Mouse (Mus musculus): ENCODE data around the gene Prkch. TPM values are rescaled to one million over a fixed set of nuclear protein-coding genes. Genes with fewer than 3 reads are reported as not detected.
"Not testable (repeated sequence)": the region's sequence is repeated elsewhere in the genome, so short reads cannot be mapped to it uniquely, and the experiment has no call there.

The Prkch gene
- polyA plus RNA-seq, 1 experiment = 43.1 TPM

DNA sequence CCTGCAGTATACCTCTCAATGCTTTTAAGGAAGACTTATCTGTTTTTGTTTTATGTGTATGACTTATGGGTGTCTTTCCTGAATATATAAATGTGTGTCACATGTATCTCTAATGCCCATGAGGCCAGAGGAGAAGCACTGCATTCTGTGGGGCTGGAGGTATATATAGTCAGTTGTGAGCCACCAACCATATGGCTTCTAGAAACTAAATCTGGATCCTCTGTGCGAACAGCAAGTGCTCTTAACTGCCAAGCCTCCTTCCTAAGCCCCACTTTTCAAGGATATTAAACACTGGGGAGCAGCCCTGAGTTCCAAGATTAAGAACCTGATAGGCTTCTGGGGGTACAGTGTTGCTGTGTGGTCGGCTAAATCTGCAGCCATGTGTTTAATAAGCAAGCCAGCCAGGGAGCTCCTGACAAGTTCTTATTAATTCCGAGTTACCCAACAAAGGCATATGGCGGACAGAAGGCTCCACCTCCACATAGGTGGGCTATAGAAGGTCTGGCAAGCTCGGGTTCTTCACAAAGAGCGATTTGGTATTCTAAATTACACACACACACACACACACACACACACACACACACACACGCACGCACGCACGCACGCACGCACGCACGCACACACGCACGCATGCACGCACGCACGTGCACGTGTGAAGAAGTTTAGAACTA lies 25.9 kb upstream of the Prkch start:
- Histone ChIP-seq H3K27me3 (ENCODE audit: control insufficient read depth, insufficient read depth, low read length) (no peaks in the 10 kb centered on the region), H3K4me3 (ENCODE audit: control insufficient read depth, insufficient read depth, low read length) (no peak overlapping the region), H3K4me1 (replicated peaks; ENCODE audit: control insufficient read depth, insufficient read depth, low read length) (no peaks in the 10 kb centered on the region; the same call in 1 of the 2 replicates), H3K27ac (ENCODE audit: control insufficient read depth, insufficient read depth, low read length) (no peak overlapping the region), H3K36me3 (ENCODE audit: control insufficient read depth, insufficient read depth, low read length) (no peaks in the 10 kb centered on the region)
- 90% methylated on average over 20 of the region's 20 CpGs for WGBS
- no peak for TF ChIP-seq CTCF (IDR thresholded peaks at IDR 0.05; ENCODE audit: borderline replicate concordance, control insufficient read depth, extremely low read depth, insufficient read depth, low read length, poor library complexity)
- TF ChIP-seq POLR2A (IDR thresholded peaks at IDR 0.05; ENCODE audit: control insufficient read depth, extremely low read depth, insufficient read depth, low read length, poor library complexity) = no peak
- no peak for DNase-seq

DNA sequence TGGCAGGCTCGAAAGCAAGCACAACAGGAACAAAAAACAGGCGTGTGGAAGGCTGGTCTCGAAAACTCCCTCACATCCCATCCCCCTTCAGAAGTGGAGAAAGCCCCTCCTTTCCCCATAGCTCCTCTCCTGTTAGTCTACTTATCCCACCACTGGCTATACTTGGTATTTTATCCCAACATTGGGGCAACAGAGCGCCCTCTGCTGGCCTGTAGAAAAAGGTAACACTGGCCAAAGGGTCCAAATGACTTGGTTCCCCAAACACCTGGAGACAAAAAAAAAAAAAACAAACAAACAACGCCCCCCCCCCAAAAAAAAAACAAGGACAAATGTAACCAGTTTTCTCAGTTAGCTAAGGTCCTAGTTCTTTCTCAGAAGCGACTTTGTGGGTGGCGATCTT lies 24.5 kb upstream of the Prkch start:
- Histone ChIP-seq H3K36me3 (ENCODE audit: control insufficient read depth, insufficient read depth, low read length) (no peaks in the 10 kb centered on the region), H3K4me1 (replicated peaks; ENCODE audit: control insufficient read depth, insufficient read depth, low read length) (no peaks in the 10 kb centered on the region; the same call in 1 of the 2 replicates), H3K27ac (ENCODE audit: control insufficient read depth, insufficient read depth, low read length) (no peak overlapping the region), H3K4me3 (ENCODE audit: control insufficient read depth, insufficient read depth, low read length) (no peak overlapping the region), H3K27me3 (ENCODE audit: control insufficient read depth, insufficient read depth, low read length) (no peaks in the 10 kb centered on the region)
- WGBS = 68% methylated on average over 7 of the region's 7 CpGs
- peak; percentile 24 for DNase-seq
- TF ChIP-seq CTCF (IDR thresholded peaks at IDR 0.05; ENCODE audit: borderline replicate concordance, control insufficient read depth, extremely low read depth, insufficient read depth, low read length, poor library complexity) (no peak), POLR2A (IDR thresholded peaks at IDR 0.05; ENCODE audit: control insufficient read depth, extremely low read depth, insufficient read depth, low read length, poor library complexity) (no peak)

DNA sequence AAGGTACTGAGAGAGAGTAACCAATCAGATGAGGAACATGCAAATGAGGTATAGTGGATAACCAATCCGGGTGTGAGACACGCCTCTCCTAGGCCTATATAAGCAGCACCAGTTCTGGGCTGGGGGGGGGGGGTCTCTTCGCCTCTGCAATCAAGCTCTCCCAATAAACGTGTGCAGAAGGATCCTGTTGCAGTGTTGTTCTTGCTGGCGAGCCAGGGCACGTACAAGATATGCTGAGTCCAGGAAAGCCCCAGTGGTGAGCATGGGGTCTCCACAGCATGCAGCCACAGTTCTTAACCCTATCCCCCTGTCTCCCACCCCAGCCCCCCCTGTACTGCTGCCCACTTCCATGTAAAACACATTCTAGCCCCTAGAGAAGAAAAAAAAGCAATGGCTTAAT lies 21.5 kb upstream of the Prkch start:
- not testable (repeated sequence) for H3K4me3 ChIP-seq (ENCODE audit: control insufficient read depth, insufficient read depth, low read length); H3K27ac ChIP-seq (ENCODE audit: control insufficient read depth, insufficient read depth, low read length); H3K4me1 ChIP-seq (replicated peaks; ENCODE audit: control insufficient read depth, insufficient read depth, low read length); H3K27me3 ChIP-seq (ENCODE audit: control insufficient read depth, insufficient read depth, low read length); H3K36me3 ChIP-seq (ENCODE audit: control insufficient read depth, insufficient read depth, low read length); DNase-seq
- WGBS = 87% methylated on average over 6 of the region's 6 CpGs

DNA sequence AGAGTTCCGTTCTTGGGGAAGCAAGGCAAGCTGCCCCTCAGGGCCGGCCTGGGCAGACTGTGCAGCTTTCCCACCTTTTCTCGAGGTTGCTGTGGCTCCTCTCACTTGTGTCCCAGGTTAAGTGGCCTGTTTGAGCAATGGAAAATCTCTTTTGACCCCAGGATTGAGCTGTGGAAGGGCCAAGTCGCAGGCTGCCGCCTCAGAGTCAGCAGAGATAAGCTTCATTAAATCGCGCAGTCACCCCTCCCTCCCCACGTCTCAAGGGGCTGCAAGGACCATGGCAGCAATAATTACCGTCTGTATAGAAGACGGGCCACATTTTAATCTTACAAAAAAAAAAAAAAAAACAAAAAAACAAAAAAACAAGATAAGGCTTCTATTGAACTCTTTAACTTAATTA lies 20.4 kb upstream of the Prkch start:
- Histone ChIP-seq H3K27me3 (ENCODE audit: control insufficient read depth, insufficient read depth, low read length) (no peaks in the 10 kb centered on the region), H3K4me1 (replicated peaks; ENCODE audit: control insufficient read depth, insufficient read depth, low read length) (peaks cover 8% of the 10 kb centered on the region), H3K36me3 (ENCODE audit: control insufficient read depth, insufficient read depth, low read length) (no peaks in the 10 kb centered on the region), H3K4me3 (ENCODE audit: control insufficient read depth, insufficient read depth, low read length) (no peak overlapping the region), H3K27ac (ENCODE audit: control insufficient read depth, insufficient read depth, low read length) (no peak overlapping the region)
- no peak for DNase-seq
- TF ChIP-seq POLR2A (IDR thresholded peaks at IDR 0.05; ENCODE audit: control insufficient read depth, extremely low read depth, insufficient read depth, low read length, poor library complexity) = no peak
- TF ChIP-seq CTCF (IDR thresholded peaks at IDR 0.05; ENCODE audit: borderline replicate concordance, control insufficient read depth, extremely low read depth, insufficient read depth, low read length, poor library complexity) = no peak
- 73% methylated on average over 10 of the region's 10 CpGs for WGBS

DNA sequence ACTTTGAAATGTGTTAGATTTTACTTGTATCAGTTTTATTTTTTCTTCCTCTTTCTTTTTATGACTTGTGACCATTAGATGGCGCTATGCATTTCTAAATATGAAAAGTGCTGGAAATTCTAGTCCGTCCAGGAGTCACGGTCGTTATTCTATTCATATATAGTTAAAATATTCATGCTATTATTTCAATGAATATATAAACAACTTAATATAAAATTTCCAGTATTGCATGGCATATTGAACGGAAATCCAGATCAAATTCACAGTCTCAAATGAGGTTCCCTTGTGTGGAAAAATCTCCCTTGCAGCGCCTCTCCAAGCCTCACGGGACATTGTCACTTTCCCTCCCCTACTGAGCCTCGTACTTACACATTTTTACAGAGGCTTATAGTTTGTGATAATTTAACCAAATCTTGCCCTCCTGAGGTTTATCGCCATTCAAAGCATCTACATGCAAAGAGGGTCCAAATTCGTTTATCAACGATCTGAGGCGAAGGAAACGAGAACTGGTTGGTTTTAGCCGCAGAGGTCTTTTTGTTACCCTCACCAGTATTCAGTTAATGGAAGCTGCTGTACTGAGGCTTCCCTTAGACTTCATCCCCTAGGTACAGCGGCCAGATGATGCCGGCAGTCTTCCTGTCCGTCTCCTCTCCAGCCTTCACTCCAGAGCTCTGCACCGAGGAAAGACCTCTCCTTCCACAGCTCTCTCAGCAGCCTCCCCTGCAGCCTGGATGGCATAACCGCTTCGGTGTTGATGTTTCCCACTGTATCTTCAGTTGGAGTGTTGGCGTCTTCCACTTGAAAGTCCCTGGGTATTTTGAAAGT lies 19.6 kb upstream of the Prkch start:
- DNase-seq = peak; percentile 37
- Histone ChIP-seq H3K4me3 (ENCODE audit: control insufficient read depth, insufficient read depth, low read length) (peak overlapping the region; percentile 45), H3K27me3 (ENCODE audit: control insufficient read depth, insufficient read depth, low read length) (no peaks in the 10 kb centered on the region), H3K36me3 (ENCODE audit: control insufficient read depth, insufficient read depth, low read length) (no peaks in the 10 kb centered on the region), H3K4me1 (replicated peaks; ENCODE audit: control insufficient read depth, insufficient read depth, low read length) (peaks cover 8% of the 10 kb centered on the region), H3K27ac (ENCODE audit: control insufficient read depth, insufficient read depth, low read length) (no peak overlapping the region)
- TF ChIP-seq CTCF (IDR thresholded peaks at IDR 0.05; ENCODE audit: borderline replicate concordance, control insufficient read depth, extremely low read depth, insufficient read depth, low read length, poor library complexity) = no peak
- no peak for TF ChIP-seq POLR2A (IDR thresholded peaks at IDR 0.05; ENCODE audit: control insufficient read depth, extremely low read depth, insufficient read depth, low read length, poor library complexity)
- 9% methylated on average over 21 of the region's 21 CpGs for WGBS

DNA sequence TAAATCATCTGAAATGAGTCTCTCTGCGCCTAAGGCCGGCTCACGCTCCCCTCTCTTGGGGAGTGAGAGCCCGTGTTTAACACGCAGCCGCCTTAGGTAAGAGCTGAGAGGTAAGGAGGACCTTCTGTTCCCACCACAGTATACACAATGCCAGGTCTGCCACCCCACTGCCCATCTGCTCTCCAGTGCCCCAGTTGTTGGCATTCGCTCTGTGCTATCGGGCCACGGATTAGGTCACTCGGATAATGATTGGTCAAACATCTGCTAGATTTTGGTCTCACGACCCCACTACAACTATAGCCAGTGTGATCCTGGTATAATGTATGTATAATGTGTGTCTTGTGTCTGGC lies 19.0 kb upstream of the Prkch start:
- peaks cover 8% of the 10 kb centered on the region for H3K4me1 ChIP-seq (replicated peaks; ENCODE audit: control insufficient read depth, insufficient read depth, low read length)
- DNase-seq = no peak
- H3K27me3 ChIP-seq (ENCODE audit: control insufficient read depth, insufficient read depth, low read length) = no peaks in the 10 kb centered on the region
- peak overlapping the region; percentile 45 for H3K4me3 ChIP-seq (ENCODE audit: control insufficient read depth, insufficient read depth, low read length)
- H3K36me3 ChIP-seq (ENCODE audit: control insufficient read depth, insufficient read depth, low read length) = no peaks in the 10 kb centered on the region
- TF ChIP-seq POLR2A (IDR thresholded peaks at IDR 0.05; ENCODE audit: control insufficient read depth, extremely low read depth, insufficient read depth, low read length, poor library complexity) (no peak), CTCF (IDR thresholded peaks at IDR 0.05; ENCODE audit: borderline replicate concordance, control insufficient read depth, extremely low read depth, insufficient read depth, low read length, poor library complexity) (no peak)
- 83% methylated on average over 11 of the region's 11 CpGs for WGBS
- H3K27ac ChIP-seq (ENCODE audit: control insufficient read depth, insufficient read depth, low read length) = no peak overlapping the region

Measured in thymus, adult 2 months (tissue).